Mouse (Mus musculus) kidney, adult 9 months (tissue): ENCODE results near the gene Rab8a.
A peak's percentile ranks its signal among the peaks of the same experiment; 100 is the strongest.

ENCODE experiments used
- DNase-seq: peaks from one replicate; pipeline ENCODE4 v3.0.0; 2022

Gene Rab8a

GRCm38 (mm10) chr8:72215060-72215459 lies 54.1 kb downstream of the Rab8a start:
- DNase-seq: peak; percentile 71

DNA sequence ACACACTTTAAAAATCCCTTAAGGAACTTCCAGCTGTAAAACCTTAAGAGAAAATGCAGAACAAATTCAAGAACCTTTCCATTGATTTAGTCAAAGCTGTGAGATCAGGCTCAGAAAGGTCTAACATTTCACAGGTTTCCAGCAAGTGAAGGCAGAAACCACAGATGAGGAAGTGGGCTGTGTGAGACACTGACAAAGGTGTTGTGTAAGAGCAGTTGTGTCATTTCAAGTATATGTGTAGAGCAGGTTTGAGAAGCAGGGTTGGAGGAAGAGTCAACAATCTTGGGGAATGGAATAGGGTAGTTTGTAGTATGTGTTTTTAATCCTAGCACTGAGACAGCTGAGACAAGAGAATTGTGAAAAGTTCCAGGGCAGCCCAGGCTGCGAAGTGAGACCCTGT lies 54.9 kb downstream of the Rab8a start:
- no peak for DNase-seq

GRCm38 (mm10) chr8:72218781-72219540 lies 58.0 kb downstream of the Rab8a start:
- DNase-seq: no peak

GRCm38 (mm10) chr8:72219541-72220363 lies 58.8 kb downstream of the Rab8a start, which contains the start of gene Fam32a:
Fam32a (plus strand) TSS chr8:72219730.
- DNase-seq: peak; percentile 95

GRCm38 (mm10) chr8:72220758-72221157 lies 59.8 kb downstream of the Rab8a start:
- DNase-seq: no peak

- DNase-seq: no peak
Observed at GRCm38 (mm10) chr8:72222656-72223055, 61.7 kb downstream of the Rab8a start.
